Mouse (Mus musculus) testis, postnatal 10 days (tissue): ENCODE data around the gene Fmo3.

ENCODE experiments used
- DNase-seq: peaks from one replicate; pipeline ENCODE4 v3.0.0; 2021; ENCODE audit warnings: low spot score

Gene Fmo3

GRCm38 (mm10) chr1:162984428-162984827 is at the start of gene Fmo3:
Gene Fmo3 (minus strand): TSS chr1:162984528.
- no peak for DNase-seq

DNA sequence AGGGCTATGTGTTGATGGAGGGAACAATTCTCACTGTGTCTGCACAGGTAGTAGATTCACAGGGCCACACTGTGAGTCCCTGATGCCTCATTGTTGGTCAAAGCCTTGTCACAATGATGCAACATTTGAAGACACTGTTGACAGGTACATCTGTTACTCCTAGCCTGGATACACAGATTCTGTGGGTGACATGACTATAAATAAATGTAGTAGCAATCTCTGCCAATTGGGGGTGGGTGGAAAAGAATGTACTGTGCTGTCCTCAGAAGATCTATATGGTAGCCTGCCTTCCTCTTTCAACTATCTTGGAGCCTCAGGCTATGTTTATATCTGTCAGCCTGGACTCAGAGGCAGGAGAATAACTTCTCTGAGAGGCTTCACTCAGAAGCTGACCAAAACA is 38.7 kb upstream of the Fmo3 start:
- DNase-seq: no peak

DNA sequence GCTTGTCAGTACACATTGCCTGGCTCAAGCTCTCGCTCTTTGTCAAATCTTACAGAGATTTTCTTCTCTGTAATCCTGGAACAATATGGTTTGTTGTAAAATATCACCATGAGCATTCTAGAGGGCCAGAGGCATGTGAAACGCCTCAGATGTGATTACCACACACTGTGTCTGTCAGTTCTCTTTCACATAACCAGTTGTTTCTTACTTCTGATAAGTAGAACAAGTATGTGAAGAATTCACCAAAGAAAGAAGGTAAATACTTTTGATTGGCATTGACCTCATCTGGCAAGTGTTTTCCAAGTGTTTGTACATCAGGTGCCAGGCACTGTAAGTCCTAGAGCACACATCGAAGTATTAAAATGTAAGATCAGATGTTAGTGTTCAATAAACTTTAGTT is 24.9 kb upstream of the Fmo3 start:
- DNase-seq: no peak

GRCm38 (mm10) chr1:163003496-163003895 is 19.2 kb upstream of the Fmo3 start:
- no peak for DNase-seq

GRCm38 (mm10) chr1:163001271-163001829 is 17.0 kb upstream of the Fmo3 start:
- no peak for DNase-seq

GRCm38 (mm10) chr1:162987546-162987945 is 3.2 kb upstream of the Fmo3 start:
- DNase-seq: no peak

GRCm38 (mm10) chr1:162986777-162987176 is 2.4 kb upstream of the Fmo3 start:
- no peak for DNase-seq

- no peak for DNase-seq
These were observed 1.9 kb upstream of the Fmo3 start for GRCm38 (mm10) chr1:162986121-162986748.

DNA sequence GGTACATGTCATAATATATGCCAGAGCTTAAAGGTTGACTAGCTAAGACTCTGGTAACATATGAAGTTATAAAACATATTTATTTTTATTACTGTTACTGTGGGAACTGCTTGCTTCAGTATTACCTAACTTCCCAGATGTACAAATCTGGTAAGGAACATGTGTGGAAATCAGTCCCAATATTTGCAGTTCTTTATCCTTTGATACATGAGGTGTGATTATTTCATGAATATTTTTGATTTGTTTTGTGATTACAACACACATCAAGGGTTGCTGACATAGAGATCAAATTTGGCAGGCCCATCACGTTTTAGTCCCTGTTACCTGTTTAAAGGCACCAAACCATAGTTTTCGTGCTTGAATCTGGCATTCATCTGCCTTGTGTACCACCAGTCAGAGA is 20.8 kb downstream of the Fmo3 start:
- DNase-seq: no peak

DNA sequence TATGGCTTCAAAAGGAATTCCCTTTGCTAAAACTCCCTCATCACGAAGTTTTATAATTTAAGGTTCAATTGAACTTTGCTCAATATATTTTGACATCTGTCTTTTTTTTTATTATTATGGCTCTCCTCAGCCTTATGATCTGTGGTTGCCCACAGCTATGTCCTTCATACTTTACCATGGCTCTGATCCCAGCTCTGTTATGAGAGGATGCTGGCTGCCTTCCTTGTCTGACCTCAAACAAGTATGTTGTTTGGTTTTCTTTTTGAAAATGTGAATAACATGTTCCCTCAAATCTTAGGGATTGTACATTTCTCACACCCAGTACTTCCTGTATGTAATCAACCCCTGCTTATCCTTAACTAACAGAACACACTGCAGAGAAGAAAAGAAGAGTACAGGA is 26.9 kb downstream of the Fmo3 start:
- DNase-seq: no peak

DNA sequence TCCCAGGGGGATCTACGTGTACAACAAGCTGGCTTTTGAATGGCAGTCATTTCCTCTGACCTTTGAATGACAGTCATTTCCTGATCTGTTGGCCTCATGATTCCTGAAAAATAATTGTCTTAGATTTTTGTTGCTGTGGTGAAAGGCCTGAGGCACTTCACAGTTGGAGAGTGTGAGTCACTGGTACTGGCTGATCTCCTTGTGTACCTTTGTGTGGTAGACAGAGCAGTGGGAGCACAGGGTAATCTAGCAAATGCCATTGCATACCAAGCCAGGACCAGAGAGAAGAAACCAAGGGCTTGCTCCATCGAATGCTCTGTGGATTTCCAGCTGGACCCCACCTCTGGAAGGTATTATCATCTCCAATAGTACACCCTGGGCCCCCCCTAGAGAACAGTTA is 31.2 kb downstream of the Fmo3 start:
- DNase-seq: no peak

- no peak for DNase-seq
These were observed 34.6 kb downstream of the Fmo3 start for GRCm38 (mm10) chr1:162949763-162950162.

GRCm38 (mm10) chr1:162947934-162948333 is 36.4 kb downstream of the Fmo3 start:
- no peak for DNase-seq

DNA sequence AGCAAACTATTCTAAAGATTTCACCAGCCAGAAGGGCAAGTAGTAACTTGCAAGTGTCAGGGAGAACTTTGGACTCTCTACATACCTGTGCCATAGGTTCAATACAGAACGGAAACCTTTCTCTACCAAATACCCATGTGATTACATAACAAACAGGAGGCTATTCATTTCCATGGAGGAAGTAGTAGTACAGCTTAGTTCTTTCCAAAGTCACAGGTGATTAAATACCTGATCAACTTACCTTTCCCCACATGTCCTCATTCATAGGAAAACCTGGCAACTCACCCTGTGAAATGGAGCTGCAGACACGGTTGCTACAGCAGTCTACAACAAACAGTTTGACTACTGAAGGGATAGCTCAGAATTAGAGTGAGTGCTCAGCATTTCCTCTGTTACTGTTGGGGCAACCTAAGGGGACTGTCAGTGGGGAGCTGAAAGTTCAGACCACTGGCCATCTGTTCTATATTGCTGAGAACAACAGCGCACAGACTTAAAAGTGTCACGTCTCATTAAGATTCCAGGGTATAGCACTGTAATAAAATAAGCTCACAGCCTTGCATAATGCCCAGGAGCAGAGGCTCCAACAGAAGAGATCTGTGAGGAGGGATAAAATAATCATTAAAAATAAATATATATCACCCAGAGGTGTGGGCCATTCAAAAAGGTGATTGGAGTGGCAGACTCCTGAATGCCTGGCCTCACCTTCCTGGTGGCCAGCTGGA is 37.3 kb downstream of the Fmo3 start:
- DNase-seq: no peak

- DNase-seq: no peak
These were observed 40.6 kb downstream of the Fmo3 start for GRCm38 (mm10) chr1:162943700-162944099.

DNA sequence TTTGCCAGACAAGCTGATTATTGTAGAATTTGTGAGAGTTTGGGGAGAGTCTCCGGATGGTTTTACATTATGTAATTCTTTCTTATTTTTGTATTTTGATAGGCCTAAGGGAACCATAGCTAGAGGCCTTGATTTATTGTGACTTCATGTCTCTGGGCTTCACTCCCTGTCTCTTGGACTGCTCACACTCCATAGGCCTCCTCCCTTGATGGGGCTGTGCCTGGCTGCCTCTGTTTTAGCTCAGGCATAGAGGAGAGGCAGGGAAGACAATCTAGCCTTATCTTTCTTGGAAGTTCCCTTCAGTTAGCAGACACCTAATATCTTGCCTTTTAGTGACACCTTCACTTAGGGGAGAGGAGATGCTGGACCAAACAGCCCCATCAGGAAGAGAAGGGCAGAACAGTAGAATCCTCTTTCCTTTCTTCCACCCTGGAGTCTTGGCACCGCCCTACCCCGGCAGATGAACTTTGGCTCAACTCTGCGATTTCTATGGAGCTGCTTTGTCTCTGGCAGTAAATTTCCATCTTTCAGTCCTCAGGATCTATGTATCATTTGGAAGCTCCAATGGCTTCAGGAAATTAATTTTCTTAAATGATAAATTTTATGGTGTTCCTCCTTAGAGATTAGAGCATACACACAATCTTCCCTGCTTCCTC is 45.5 kb downstream of the Fmo3 start:
- no peak for DNase-seq

DNA sequence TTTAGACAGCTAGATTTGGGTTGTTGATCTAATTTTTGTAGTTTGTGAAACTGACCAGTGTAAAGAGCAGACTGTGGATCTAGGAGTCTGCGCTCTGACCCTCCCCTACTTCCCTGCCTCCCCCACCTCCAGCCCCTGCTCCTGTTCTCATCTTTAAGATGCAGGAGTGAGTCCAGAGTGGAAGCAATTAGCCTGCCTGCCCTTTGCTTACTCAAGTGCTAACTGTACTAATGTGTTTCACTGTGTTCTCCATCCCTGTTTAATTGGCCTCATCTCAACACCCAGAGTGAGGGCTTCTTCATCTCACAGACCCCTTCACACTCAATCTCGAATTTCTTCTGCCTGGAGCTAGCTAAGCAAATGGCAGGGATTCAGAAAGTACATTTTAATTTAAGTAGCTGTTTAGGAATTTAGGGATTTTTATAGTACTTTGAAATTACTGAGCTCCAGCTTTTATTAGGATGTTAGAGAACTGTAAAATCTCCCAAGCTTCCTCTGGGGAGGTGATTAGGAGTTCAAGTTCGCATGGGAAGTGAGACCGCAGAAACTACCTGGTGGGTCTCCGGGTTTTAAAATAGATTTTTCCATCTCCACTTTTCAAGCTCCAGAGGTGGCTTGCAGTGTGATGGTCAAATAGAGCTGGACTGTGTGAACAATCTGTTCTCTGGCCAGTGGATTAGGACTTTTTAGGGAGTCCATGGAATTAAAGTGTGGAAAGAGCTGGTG is 46.2 kb downstream of the Fmo3 start:
- no peak for DNase-seq

DNA sequence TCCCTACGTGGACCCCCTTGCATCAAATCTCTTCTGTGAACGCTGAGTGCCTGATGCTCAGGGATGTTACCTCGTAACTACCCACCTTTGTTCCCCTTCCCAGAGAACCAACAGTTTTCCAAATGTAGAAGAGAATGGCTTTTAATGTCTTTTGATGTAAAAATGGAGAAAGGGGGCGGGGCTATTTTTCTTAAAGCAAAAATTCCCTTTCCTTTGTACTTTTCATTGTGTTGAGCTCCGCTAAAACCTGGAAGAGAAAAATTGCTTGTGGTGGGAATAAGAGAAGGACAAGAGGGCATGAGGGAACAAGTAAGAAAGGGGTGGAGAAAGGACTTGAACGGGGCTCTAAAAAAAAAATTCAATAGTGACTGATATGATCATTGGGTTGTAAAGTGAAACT is 46.9 kb downstream of the Fmo3 start, which contains the start of gene Fmo6:
Gene Fmo6, minus strand, starts transcription at position 101 of the 400 bp plus-strand sequence.
- DNase-seq: no peak

DNA sequence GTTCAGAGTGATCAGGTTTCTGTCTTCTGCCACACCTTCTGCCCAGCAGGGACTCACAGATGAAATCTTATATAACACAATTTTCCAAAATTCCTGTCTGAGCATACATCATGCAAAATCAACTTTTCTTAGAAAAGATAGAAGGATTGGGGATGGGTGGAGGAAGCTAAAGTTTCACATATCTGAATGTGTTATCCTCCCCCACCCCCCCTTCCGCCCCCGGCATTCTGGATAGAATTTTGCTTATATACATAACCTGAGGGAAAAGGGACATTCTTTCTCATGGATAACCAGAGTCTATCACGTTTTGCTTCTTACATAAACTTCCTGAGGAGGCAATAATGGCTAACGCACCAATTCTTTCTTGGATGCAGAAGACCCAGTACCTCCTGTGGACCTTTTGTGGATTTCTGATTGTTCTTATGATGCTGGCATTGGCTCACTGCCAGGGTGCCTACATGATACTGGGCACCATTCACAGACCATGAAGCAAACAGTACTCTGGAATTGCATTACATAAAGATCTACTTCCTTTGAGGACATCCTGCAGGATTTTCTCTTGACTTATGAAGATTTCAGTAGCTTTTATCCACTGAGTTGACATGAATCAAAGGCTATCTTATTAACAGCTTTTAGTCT is 49.8 kb downstream of the Fmo3 start:
- DNase-seq: no peak

DNA sequence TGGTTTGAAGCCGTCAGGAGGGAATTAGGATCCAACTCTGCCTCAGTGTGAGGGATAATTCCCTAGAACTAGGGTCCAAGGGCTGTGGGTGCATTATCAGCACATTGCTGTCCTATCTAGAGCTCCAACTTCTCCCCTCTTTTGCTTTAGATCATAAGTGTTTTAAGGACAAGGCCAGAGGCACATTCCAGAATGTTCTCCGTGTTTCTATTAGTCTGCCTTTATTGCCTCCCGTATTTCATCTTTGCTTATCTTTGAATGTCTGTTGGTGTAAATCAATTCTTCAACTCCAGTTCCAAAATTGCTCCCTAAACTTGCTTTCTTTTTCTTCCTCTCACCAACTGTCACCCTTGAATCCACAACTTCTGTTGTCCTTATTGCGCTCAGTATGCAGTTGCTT is 51.9 kb downstream of the Fmo3 start:
- DNase-seq: no peak

DNA sequence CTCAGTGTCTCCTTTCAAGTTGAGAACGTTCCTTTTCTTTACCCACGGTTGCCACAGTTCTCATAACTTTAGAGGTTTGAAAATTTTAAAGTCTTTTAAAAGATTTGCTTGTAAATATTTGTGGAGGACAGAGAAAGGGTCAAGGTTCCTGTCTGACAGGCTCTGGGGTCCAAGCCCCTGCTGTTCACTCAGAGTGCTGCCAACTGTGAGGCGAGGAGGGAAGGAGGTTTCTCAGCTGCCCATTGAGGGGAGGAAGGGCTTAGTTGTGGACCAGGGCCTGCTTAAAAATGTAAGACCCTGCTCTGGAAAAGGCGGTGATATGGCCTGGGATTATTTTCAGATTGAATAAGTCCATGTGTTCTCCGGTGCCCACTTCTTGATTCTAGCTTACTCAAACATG is 52.4 kb downstream of the Fmo3 start:
- DNase-seq: no peak
